Mouse (Mus musculus) cerebellum, postnatal 4 days (tissue): Measurements from ENCODE around the gene Nadsyn1.

Experiments used
- DNase-seq, 2 experiments: peaks; one replicate each; pipeline ENCODE4 v3.0.0; 2022; ENCODE audit warnings: low spot score in 2 of 2, mixed read lengths in 1 of 2

The Nadsyn1 gene

GRCm38 (mm10) chr7:143805199-143805624 is 17.4 kb downstream of the Nadsyn1 start:
- DNase-seq: no peak

- no peak for DNase-seq
These were observed 21.2 kb downstream of the Nadsyn1 start for GRCm38 (mm10) chr7:143801195-143802065.

- no peak for DNase-seq
These were observed 21.9 kb downstream of the Nadsyn1 start for GRCm38 (mm10) chr7:143800770-143801169.

GRCm38 (mm10) chr7:143798783-143799182 is 23.9 kb downstream of the Nadsyn1 start:
- DNase-seq: no peak

- DNase-seq: peak in 1 of 2 experiments; percentile 36
These were observed 29.5 kb downstream of the Nadsyn1 start for GRCm38 (mm10) chr7:143793121-143793520.

- no peak for DNase-seq
These were observed 30.2 kb downstream of the Nadsyn1 start for GRCm38 (mm10) chr7:143792336-143792985.

- peak; percentile 53 to 82 for DNase-seq
These were observed 38.4 kb downstream of the Nadsyn1 start, which contains the start of gene Mrgpre for GRCm38 (mm10) chr7:143783996-143784829. Mrgpre (minus strand) TSS chr7:143784500.

- DNase-seq: peak in 1 of 2 experiments; percentile 13
These were observed 39.2 kb downstream of the Nadsyn1 start for GRCm38 (mm10) chr7:143783378-143783995.

GRCm38 (mm10) chr7:143777375-143777774 is 45.3 kb downstream of the Nadsyn1 start:
- DNase-seq: no peak

GRCm38 (mm10) chr7:143776137-143776536 is 46.5 kb downstream of the Nadsyn1 start:
- DNase-seq: no peak

- no peak for DNase-seq
These were observed 53.2 kb downstream of the Nadsyn1 start for GRCm38 (mm10) chr7:143769461-143769860.

- no peak for DNase-seq
These were observed 54.4 kb downstream of the Nadsyn1 start for GRCm38 (mm10) chr7:143768267-143768666.

GRCm38 (mm10) chr7:143766893-143767292 is 55.8 kb downstream of the Nadsyn1 start, which contains the start of gene Mrgprg:
Mrgprg (minus strand) TSS chr7:143766993.
- no peak for DNase-seq

GRCm38 (mm10) chr7:143764876-143765530 is 57.6 kb downstream of the Nadsyn1 start:
- DNase-seq: no peak

- DNase-seq: no peak
These were observed 58.9 kb downstream of the Nadsyn1 start for GRCm38 (mm10) chr7:143763794-143764193.

- DNase-seq: no peak
These were observed 63.7 kb downstream of the Nadsyn1 start for GRCm38 (mm10) chr7:143758956-143759355.

- no peak for DNase-seq
These were observed 65.0 kb downstream of the Nadsyn1 start for GRCm38 (mm10) chr7:143757696-143758095.

GRCm38 (mm10) chr7:143757027-143757390 is 65.6 kb downstream of the Nadsyn1 start:
- DNase-seq: peak in 1 of 2 experiments; percentile 58

GRCm38 (mm10) chr7:143756125-143757026 is 66.3 kb downstream of the Nadsyn1 start, which contains the start of gene Osbpl5:
Osbpl5 (minus strand) TSS chr7:143756985.
- no peak for DNase-seq
